Mouse (Mus musculus) cerebellum, postnatal 36 days (tissue): ENCODE results near the gene Ece1.

Experiments
- DNase-seq, 2 experiments: peaks; one replicate each; pipeline ENCODE4 v3.0.0; 2021 to 2022; ENCODE audit warnings: mixed read lengths in 2 of 2

Ece1 gene

DNA sequence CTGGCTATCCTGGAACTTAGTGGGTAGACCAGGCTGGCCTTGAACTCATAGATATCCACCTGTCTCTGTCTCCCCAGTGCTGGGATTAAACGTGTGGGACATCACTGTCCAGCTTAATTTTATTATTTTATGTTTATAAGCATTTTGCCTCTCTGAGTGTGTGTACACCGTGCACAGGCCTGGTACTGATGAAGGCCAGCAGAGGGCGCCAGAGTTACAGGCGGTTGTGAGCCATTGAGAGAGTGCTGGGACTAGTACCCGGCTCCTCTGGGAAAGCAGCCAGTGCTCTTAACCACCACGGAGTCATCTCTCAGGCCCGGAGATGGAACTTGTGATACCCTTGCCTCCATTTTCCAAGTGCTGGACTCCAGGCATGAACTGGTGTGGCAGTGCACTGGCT lies 4.9 kb upstream of the Ece1 start:
- peak; percentile 46 to 47 for DNase-seq

GRCm38 (mm10) chr4:137858371-137858770 lies 3.7 kb upstream of the Ece1 start:
- DNase-seq: no peak

- no peak for DNase-seq
Measured at GRCm38 (mm10) chr4:137861461-137862011, 501 bp upstream of the Ece1 start.

DNA sequence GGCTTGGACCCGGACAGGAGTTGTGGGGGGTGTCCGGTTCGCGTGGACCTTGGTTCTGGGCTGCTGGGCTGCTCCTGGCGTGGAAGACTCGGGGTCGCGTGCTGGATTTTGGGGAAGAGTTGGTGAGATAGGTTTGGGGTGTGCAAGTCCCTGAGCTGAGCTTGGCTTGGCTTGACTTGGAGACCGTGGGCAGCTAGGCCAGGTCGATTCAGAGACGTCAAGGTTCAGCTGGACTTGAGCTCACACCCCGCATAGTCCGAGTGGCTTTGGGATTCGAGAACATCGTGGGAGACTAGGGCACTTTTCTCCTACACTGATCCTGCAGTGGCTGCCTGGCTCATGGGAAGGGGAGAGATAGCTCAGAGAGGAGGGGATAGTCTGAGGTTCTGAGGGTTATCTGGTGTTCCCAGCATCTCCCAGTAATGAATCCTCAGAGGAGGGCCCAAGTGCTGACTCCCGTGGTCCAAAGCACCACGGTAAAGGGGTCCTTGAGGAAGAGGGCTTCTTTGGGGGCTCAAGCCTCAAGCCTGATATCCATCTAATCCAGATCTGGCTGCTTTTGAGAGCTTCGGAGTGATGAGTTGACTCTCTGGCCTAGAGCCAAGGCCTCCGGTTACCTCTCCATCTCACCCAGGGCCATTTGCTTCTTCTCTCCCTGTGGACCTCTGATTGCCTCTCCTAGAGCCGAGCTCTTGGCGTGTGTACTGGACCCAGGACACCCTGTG lies 641 bp downstream of the Ece1 start:
- DNase-seq: peak; percentile 56 to 64

DNA sequence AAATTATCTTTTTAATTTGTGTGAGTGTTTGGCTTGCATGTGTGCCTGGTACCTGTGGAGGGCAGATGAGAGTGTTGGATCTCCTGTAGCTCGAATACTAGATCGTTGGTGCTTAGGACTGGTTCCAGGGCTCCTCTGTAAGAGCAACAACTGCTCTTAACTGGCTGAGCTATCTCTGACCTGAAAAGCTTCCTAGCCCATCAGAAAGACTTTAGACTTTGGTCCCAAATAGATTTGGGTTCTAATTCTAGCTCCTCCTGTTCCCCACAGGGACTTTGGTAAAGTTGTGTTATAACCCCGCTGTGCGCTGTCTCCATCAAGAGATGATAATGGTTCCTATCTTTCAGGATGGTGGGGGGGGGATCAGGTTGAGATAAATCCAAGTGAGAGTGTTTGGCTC lies 2.0 kb downstream of the Ece1 start:
- no peak for DNase-seq

GRCm38 (mm10) chr4:137864769-137865168 lies 2.7 kb downstream of the Ece1 start:
- peak; percentile 40 to 53 for DNase-seq

- no peak for DNase-seq
Measured at GRCm38 (mm10) chr4:137865221-137865641, 3.2 kb downstream of the Ece1 start.

DNA sequence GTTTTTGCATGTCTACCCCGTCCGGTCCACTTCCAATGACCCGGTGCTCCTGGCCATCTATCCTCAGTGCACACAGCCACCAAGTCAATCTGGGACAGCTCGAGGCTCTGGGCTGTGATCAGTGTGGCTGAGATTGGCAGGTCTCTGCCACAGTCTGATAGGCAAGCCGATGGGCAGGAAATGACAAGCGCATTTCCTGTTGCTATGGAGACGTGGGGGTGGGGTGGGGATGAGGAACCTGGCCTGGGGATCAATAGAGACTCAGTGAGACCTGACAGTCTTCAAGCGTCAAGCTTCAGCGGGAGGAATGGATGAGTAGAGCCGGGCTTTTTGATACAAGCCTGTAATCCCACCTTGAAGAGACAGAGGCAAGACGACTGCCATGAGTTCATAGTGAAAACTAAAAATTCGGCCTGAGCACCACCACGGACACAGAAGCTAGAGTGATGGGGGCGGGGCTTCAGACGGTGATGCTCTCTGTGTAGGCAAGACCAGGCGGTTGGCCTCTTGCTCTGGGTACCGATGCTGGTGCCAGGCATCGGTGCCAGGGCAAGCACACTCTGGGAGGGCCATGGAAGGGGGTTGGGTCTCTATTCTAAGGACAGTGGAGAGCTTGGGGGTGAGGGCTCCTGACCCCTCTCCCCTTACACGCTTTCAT lies 4.3 kb downstream of the Ece1 start:
- DNase-seq: peak; percentile 40 to 44

DNA sequence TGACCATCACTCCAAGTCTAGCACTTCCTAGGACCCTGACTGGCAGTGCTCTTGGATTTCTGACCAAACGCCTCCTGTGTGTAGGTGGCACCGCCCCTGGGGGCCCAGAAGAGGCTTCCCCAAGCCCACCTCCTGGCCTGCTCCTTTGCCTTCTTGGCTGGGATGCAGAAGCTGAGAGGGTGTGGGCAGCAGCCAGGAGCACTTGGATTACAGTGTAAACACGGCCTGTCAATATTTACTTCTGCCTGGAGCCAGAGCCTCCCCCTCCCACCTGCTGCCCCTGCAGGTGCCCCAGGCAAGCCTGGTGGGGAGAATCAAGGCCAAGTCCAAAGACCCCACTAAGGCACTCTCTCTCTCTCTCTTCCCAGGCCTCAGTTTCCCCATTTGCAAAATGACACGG lies 5.2 kb downstream of the Ece1 start:
- no peak for DNase-seq

- DNase-seq: no peak
Measured at GRCm38 (mm10) chr4:137867675-137868257, 5.7 kb downstream of the Ece1 start.

DNA sequence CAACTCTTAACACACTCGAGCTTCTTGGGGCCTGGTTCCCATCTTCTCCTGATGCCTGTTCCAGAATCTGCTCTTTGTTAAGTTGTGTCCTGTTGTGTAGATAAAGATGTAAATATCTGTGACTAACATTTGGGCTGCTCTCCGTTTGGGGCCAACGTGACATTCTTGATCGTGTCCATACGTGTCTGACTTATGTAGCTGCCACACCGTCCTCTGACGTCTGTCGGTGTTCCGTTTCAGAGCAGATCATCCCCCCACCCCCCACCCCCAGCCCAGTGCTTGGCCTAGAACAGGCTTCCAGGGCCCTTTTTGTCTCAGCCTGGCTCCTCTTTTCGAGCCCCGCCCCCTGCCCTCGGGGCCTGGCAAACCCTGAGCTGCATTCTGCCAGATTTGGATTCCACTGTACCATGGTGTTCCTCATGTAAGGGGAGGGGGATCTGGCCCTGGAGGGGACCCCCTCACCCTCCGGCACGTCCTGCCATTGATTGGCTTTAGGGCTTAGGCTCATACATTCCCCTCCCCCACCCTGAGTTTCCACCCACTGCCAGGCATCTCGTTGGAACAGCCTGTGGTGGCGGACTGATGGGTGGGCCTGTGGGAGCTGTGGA lies 7.7 kb downstream of the Ece1 start:
- no peak for DNase-seq

- DNase-seq: no peak
Measured at GRCm38 (mm10) chr4:137870979-137871378, 8.9 kb downstream of the Ece1 start.

- no peak for DNase-seq
Measured at GRCm38 (mm10) chr4:137871431-137871830, 9.4 kb downstream of the Ece1 start.

GRCm38 (mm10) chr4:137874337-137874736 lies 12.3 kb downstream of the Ece1 start:
- DNase-seq: no peak

DNA sequence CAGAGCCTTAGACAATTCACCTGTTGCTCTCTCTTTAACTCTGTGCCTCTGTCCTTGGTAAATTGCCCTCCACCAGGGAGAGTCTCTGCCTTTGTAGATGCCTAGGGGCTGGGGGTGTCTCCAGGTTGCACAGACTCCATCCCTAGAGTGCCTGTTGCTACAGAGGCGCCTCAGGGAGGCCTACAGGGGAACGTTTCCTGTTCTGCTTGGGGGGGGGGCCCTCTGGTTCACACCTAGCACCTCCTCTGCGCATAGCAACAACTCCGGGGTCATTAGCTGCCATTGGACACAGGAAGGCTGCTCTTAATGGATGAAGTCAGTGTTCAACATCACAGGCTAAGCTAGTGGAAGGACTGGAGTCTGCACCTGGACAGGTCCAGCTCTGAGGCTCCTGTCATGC lies 12.8 kb downstream of the Ece1 start:
- DNase-seq: no peak

- DNase-seq: peak; percentile 42 to 44
Measured at GRCm38 (mm10) chr4:137875466-137876092, 13.5 kb downstream of the Ece1 start.

- no peak for DNase-seq
Measured at GRCm38 (mm10) chr4:137876834-137877233, 14.8 kb downstream of the Ece1 start.

- DNase-seq: no peak
Measured at GRCm38 (mm10) chr4:137877432-137877881, 15.4 kb downstream of the Ece1 start.

- no peak for DNase-seq
Measured at GRCm38 (mm10) chr4:137879383-137880156, 17.5 kb downstream of the Ece1 start.

DNA sequence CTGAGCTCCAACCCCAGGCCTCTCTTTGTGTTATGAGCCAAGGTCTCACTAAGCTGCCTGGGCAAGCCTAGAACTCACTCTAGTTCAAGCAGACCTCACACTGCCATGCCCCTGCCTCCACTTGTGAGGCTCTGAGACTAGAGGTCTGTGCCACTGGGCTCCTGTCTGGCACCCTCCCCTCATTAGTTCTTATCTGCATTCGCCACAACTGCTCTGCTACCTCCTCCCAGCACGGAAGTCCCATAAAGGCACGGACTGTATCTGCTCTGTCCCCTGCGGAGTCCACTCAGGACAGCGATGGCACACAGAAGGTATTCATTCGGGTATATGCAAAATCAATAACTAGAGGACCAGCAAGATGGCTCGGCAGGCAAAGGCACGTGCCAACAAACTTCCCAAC lies 19.4 kb downstream of the Ece1 start:
- DNase-seq: no peak

DNA sequence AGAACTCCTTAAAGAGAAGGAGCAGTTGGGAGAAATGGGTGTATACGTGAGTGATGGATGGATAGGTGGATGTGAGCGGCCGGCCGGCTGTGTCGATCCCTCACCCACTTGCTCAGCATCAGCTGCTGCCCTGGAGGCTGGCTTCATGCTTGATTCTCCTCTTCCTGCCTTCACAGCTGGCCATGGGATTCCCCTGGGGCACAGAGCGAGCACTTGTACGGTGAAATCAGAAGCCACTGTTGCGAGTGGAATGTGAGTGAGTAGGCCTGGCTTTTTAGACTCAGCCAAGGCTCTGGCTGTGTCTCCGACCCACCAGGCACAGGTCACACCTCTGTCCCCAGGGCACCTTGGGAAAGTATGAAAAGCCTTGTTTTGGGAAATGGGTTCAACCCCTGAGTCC lies 20.6 kb downstream of the Ece1 start:
- no peak for DNase-seq
